Mouse (Mus musculus): ENCODE measurements at regions not wholly inside any gene's neighbourhood (a gene's known extent, or its start where the extent isn't known, plus 50 kb on each side); places are given as distances from the start of the nearest gene placed in this dataset.

DNA sequence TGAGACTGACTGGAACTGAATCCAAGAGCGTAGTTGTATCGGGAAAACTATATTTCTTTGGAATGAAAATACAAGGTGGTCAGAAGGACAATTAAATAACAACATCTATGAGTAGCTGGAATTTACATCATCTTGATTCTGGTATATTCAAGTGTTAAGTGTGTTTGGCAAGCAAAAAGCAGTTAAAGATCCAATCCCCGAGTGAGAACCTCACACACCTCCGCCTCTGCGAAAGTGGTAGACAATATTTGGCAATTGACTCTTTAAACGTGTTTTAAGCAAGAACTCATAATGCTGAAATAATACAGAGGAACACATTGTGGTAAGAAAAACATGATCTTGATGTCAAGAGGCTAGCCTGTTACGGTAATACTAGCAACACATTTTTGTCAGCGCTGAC, 231.2 kb upstream of the Dab2 start:
- H3K9me3 ChIP-seq (replicated peaks): no peaks in the 10 kb centered on the region
- no peaks in the 10 kb centered on the region for H3K4me1 ChIP-seq
- ATAC-seq (ENCODE audit: low FRiP score): no peak
- no peak overlapping the region for H3K4me3 ChIP-seq
- H3K9ac ChIP-seq: no peak overlapping the region
- no peak overlapping the region for H3K27ac ChIP-seq
- WGBS: 91% methylated on average over 8 of the region's 8 CpGs
- no peak overlapping the region for H3K4me2 ChIP-seq (replicated peaks)
- H3K27me3 ChIP-seq: no peaks in the 10 kb centered on the region
- H3K36me3 ChIP-seq: no peaks in the 10 kb centered on the region

- no peak overlapping the region for H3K9ac ChIP-seq
- no peaks in the 10 kb centered on the region for H3K27me3 ChIP-seq
- no peak overlapping the region for H3K4me2 ChIP-seq (replicated peaks)
- ATAC-seq (ENCODE audit: low FRiP score): no peak
- no peak overlapping the region for H3K4me3 ChIP-seq
- no peaks in the 10 kb centered on the region for H3K4me1 ChIP-seq
- no peaks in the 10 kb centered on the region for H3K36me3 ChIP-seq
- H3K27ac ChIP-seq: no peak overlapping the region
- no peaks in the 10 kb centered on the region for H3K9me3 ChIP-seq (replicated peaks)
These were observed 227.7 kb upstream of the Dab2 start for GRCm38 (mm10) chr15:6071873-6072272.

- Histone ChIP-seq H3K36me3 (no peaks in the 10 kb centered on the region), H3K9ac (no peak overlapping the region), H3K27me3 (no peaks in the 10 kb centered on the region), H3K4me3 (no peak overlapping the region), H3K4me2 (replicated peaks) (no peak overlapping the region), H3K9me3 (replicated peaks) (no peaks in the 10 kb centered on the region), H3K27ac (no peak overlapping the region), H3K4me1 (no peaks in the 10 kb centered on the region)
- ATAC-seq (ENCODE audit: low FRiP score): no peak
- 82% methylated on average over 3 of the region's 3 CpGs for WGBS
These were observed 226.7 kb upstream of the Dab2 start for GRCm38 (mm10) chr15:6072920-6073319.

DNA sequence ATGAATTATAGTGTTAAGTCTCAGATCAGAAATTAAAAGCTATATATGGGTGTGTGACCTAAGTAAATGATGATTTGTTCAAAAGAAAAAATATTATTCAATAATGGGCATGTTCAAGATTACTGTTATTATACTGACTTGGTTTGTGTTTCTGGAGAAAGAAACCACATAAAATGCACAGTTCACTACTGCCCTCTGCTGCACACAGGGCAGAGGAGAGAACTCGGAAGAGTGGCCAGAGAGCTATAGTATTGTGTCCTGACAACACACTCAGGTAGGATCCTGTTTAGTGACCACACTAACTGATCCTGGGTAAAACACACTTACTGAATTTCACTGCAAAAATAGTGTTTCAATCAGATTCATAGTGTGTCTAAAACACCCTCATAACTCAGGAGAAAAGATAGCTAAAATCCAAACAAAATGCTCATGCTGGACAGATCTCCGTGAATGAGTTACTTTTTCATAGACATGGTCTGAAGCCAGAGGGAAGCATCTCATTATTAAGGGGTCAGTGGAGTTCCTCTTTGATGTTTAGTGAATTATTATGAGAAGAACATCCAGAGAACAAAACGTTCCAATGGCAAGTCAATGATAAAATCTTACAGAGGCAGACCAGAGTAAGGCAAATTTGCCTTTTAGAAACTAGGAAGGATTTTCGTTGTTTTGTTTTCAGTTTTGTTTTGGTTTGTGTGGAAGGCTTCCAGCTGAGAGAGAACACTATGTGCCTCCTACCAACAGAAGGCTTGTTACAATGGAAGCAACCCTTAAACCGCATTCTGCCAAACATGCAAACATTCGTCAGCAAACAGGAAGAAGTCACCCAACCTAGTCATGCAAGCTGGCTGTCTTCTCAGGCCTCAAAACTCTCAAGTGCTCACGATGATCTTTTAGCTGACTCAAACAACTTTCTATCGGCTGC, 218.6 kb upstream of the Dab2 start:
- H3K4me2 ChIP-seq (replicated peaks): no peak overlapping the region
- no peak overlapping the region for H3K9ac ChIP-seq
- H3K36me3 ChIP-seq: no peaks in the 10 kb centered on the region
- H3K27me3 ChIP-seq: no peaks in the 10 kb centered on the region
- no peak for ATAC-seq (ENCODE audit: low FRiP score)
- WGBS: 42% methylated on average over 8 of the region's 8 CpGs
- no peak overlapping the region for H3K27ac ChIP-seq
- H3K9me3 ChIP-seq (replicated peaks): no peaks in the 10 kb centered on the region
- no peaks in the 10 kb centered on the region for H3K4me1 ChIP-seq
- H3K4me3 ChIP-seq: no peak overlapping the region

GRCm38 (mm10) chr15:6087208-6087607, 212.4 kb upstream of the Dab2 start:
- H3K36me3 ChIP-seq: no peaks in the 10 kb centered on the region
- no peak overlapping the region for H3K4me3 ChIP-seq
- no peak overlapping the region for H3K4me2 ChIP-seq (replicated peaks)
- H3K9ac ChIP-seq: no peak overlapping the region
- no peaks in the 10 kb centered on the region for H3K9me3 ChIP-seq (replicated peaks)
- ATAC-seq (ENCODE audit: low FRiP score): no peak
- H3K27me3 ChIP-seq: no peaks in the 10 kb centered on the region
- no peak overlapping the region for H3K27ac ChIP-seq
- WGBS: 80% methylated on average over 3 of the region's 3 CpGs
- H3K4me1 ChIP-seq: no peaks in the 10 kb centered on the region

DNA sequence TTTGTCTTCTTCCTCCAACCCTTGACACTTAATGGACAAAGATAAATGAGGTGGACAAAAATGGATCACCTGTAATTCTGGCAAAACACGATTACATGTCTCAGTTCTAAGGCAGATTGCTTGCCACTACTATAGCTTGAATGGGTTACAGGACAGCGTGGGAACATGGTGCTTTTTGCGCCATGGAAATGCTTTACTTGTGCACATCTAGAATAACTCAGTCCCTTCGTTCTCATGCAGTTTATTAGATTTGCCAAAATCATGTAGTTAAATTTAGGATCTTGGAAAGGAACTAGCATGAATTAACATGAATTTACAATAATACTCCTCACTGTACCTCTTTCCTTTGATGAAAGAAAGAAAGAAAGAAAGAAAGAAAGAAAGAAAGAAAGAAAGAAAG, 211.1 kb upstream of the Dab2 start:
- H3K9ac ChIP-seq: no peak overlapping the region
- no peaks in the 10 kb centered on the region for H3K4me1 ChIP-seq
- WGBS: 83% methylated on average over 4 of the region's 4 CpGs
- H3K4me3 ChIP-seq: no peak overlapping the region
- H3K9me3 ChIP-seq (replicated peaks): no peaks in the 10 kb centered on the region
- H3K27me3 ChIP-seq: no peaks in the 10 kb centered on the region
- H3K36me3 ChIP-seq: no peaks in the 10 kb centered on the region
- no peak overlapping the region for H3K27ac ChIP-seq
- H3K4me2 ChIP-seq (replicated peaks): no peak overlapping the region
- no peak for ATAC-seq (ENCODE audit: low FRiP score)

DNA sequence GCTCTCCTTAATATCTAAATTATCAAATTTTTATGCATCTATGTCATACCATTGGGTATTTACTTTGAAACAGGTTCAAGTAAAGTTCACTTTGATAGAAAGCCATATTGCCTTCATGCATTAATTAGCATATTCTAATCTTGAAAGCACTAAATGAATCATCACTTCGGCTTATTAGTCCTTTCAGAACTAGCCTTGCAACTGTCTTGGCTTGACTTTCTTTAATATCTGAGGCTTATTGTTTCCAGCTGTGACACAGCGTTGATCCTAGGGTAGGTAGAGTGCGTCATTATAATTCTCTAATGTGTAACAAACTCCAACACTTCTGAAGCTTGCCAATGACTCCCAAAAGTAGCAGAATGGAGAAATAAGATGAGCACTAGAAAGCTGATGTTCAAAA, 169.9 kb upstream of the Dab2 start:
- ATAC-seq (ENCODE audit: low FRiP score): no peak
- Histone ChIP-seq H3K27me3 (no peaks in the 10 kb centered on the region), H3K4me2 (replicated peaks) (no peak overlapping the region), H3K9ac (no peak overlapping the region), H3K9me3 (replicated peaks) (no peaks in the 10 kb centered on the region), H3K36me3 (no peaks in the 10 kb centered on the region), H3K27ac (no peak overlapping the region), H3K4me3 (no peak overlapping the region), H3K4me1 (no peaks in the 10 kb centered on the region)
- WGBS: 88% methylated on average over 3 of the region's 3 CpGs

GRCm38 (mm10) chr15:6132216-6132615, 167.4 kb upstream of the Dab2 start:
- Histone ChIP-seq H3K4me2 (replicated peaks) (no peak overlapping the region), H3K9me3 (replicated peaks) (no peaks in the 10 kb centered on the region; the same call in 1 of the 2 replicates), H3K4me3 (no peak overlapping the region), H3K9ac (no peak overlapping the region), H3K27me3 (no peaks in the 10 kb centered on the region), H3K4me1 (no peaks in the 10 kb centered on the region), H3K36me3 (no peaks in the 10 kb centered on the region), H3K27ac (no peak overlapping the region)
- ATAC-seq (ENCODE audit: low FRiP score): no peak

GRCm38 (mm10) chr15:6145071-6145470, 154.5 kb upstream of the Dab2 start:
- no peak overlapping the region for H3K4me3 ChIP-seq
- no peak overlapping the region for H3K9ac ChIP-seq
- H3K27me3 ChIP-seq: no peaks in the 10 kb centered on the region
- no peaks in the 10 kb centered on the region for H3K9me3 ChIP-seq (replicated peaks)
- no peaks in the 10 kb centered on the region for H3K4me1 ChIP-seq
- 91% methylated on average over 2 of the region's 2 CpGs for WGBS
- ATAC-seq (ENCODE audit: low FRiP score): no peak
- H3K4me2 ChIP-seq (replicated peaks): no peak overlapping the region
- no peak overlapping the region for H3K27ac ChIP-seq
- H3K36me3 ChIP-seq: no peaks in the 10 kb centered on the region

GRCm38 (mm10) chr15:6154706-6155105, 144.9 kb upstream of the Dab2 start:
- no peaks in the 10 kb centered on the region for H3K9me3 ChIP-seq (replicated peaks)
- H3K27ac ChIP-seq: no peak overlapping the region
- H3K36me3 ChIP-seq: no peaks in the 10 kb centered on the region
- WGBS: 73% methylated on average over 9 of the region's 9 CpGs
- ATAC-seq (ENCODE audit: low FRiP score): no peak
- H3K4me1 ChIP-seq: no peaks in the 10 kb centered on the region
- no peak overlapping the region for H3K9ac ChIP-seq
- H3K4me2 ChIP-seq (replicated peaks): no peak overlapping the region
- H3K27me3 ChIP-seq: no peaks in the 10 kb centered on the region
- H3K4me3 ChIP-seq: no peak overlapping the region

DNA sequence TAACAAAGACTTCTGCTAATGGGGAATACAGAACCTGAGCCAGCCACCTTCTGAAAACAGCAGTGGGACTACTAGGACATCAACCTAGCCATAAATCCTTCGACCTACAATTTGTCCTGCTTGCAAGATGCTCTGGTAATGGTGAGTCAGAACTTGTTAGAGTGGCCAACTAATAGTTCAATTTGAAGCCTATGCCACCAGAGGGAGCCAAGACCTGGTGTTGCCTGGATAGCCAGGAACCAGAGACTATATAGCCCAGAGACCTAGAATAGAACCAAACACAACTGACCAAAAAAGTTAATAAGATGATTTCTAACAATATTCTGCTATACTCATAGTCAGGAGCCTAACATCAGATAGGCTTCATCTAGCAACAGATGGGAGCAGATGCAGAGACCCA, 119.3 kb upstream of the Dab2 start:
- no peaks in the 10 kb centered on the region for H3K36me3 ChIP-seq
- no peak overlapping the region for H3K4me2 ChIP-seq (replicated peaks)
- no peak overlapping the region for H3K4me3 ChIP-seq
- no peaks in the 10 kb centered on the region for H3K4me1 ChIP-seq
- no peaks in the 10 kb centered on the region for H3K27me3 ChIP-seq
- ATAC-seq (ENCODE audit: low FRiP score): no peak
- 74% methylated on average over 1 of the region's 1 CpGs for WGBS
- no peak overlapping the region for H3K9ac ChIP-seq
- H3K9me3 ChIP-seq (replicated peaks): no peaks in the 10 kb centered on the region
- no peak overlapping the region for H3K27ac ChIP-seq

DNA sequence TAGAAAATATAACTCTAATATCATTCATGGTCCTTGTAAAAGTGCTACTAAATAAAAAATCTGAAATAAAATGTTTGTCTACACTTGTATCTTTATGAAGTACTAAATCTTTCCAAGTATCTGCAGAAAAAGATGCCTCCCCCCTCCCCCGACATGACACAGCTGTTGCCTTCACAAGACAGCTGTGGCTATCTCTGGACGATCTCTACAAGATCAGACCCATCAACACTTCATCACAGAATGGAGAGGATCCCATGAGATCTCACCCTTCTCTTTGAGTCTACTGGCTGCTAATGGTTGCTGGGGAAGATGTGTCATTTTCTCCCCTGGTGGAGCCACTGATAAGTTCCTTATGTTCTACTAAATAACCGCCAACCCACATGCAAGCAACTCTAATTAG, 116.0 kb upstream of the Dab2 start:
- H3K4me1 ChIP-seq: no peaks in the 10 kb centered on the region
- 81% methylated on average over 3 of the region's 3 CpGs for WGBS
- H3K4me3 ChIP-seq: no peak overlapping the region
- no peaks in the 10 kb centered on the region for H3K27me3 ChIP-seq
- no peak overlapping the region for H3K9ac ChIP-seq
- no peaks in the 10 kb centered on the region for H3K36me3 ChIP-seq
- no peak for ATAC-seq (ENCODE audit: low FRiP score)
- H3K9me3 ChIP-seq (replicated peaks): no peaks in the 10 kb centered on the region
- H3K4me2 ChIP-seq (replicated peaks): no peak overlapping the region
- H3K27ac ChIP-seq: no peak overlapping the region

DNA sequence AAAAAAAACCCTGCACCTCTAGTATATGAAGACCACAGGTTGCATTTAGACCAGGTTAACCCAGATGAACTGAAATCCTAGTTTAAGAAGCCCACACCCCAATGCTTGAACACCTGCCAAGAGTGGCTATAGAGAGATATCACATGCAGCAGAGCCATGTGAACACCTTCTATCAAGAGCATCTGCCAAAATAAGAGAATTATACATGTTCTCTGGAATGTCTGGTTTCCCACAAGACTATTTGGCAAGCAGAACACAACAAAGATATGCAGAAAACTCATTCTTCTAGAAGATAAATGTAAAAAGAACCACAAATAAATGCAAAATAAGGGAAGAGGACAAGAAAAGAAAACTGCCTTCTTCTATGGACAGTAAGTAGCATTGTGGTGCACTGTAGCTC, 107.7 kb upstream of the Dab2 start:
- Histone ChIP-seq H3K4me2 (replicated peaks) (no peak overlapping the region), H3K36me3 (no peaks in the 10 kb centered on the region), H3K4me3 (no peak overlapping the region), H3K27me3 (no peaks in the 10 kb centered on the region), H3K27ac (no peak overlapping the region), H3K9ac (no peak overlapping the region), H3K9me3 (replicated peaks) (no peaks in the 10 kb centered on the region), H3K4me1 (no peaks in the 10 kb centered on the region)
- ATAC-seq (ENCODE audit: low FRiP score): no peak

Measured in hindbrain, embryonic 12.5 days (tissue).